Mouse (Mus musculus) stomach, embryonic 15.5 days (tissue): Measurements from ENCODE around the gene Gusb. TPM values are rescaled to one million over a fixed set of nuclear protein-coding genes. Genes with fewer than 3 reads are reported as not detected.

Experiments
- polyA plus RNA-seq: library from polyadenylated mRNA; unstranded; fragments of >200 nt; fragmentation: Nextera tagmentation; extraction: Ambion mirVana; gene quantifications from 2 replicates; pipeline ENCODE4 v1.2.1, GENCODE M21; 2015

Gene Gusb
- polyA plus RNA-seq, 1 experiment from 2014 or later, result 68.3 TPM

Other genes starting within 250 kb of the Gusb start
- gene Psph, start 215.6 kb downstream of the Gusb start, polyA plus RNA-seq, result 45.9 and 46.1 TPM in 2 replicates
- gene Sumf2, start 156.1 kb downstream of the Gusb start, polyA plus RNA-seq, result 40.1 and 44.1 TPM in 2 replicates
- gene Chchd2, start 115.6 kb downstream of the Gusb start, polyA plus RNA-seq, result 880 and 948 TPM in 2 replicates
- gene Zbed5, start 107.3 kb downstream of the Gusb start, polyA plus RNA-seq, result 3.1 and 3.5 TPM in 2 replicates
- 0.09 and 0.10 TPM in 2 replicates for gene Phkg1, start 104.5 kb downstream of the Gusb start, polyA plus RNA-seq
- gene Nupr1l, start 94.5 kb downstream of the Gusb start, polyA plus RNA-seq, result 2.7 and 3.2 TPM in 2 replicates
- 24.5 and 28.0 TPM in 2 replicates for gene Vkorc1l1, start 61.1 kb downstream of the Gusb start, polyA plus RNA-seq
- 49.1 and 50.1 TPM in 2 replicates for gene Asl, start 26.2 kb upstream of the Gusb start, polyA plus RNA-seq
- gene Crcp, start 26.2 kb upstream of the Gusb start, polyA plus RNA-seq, result 31.6 and 33.1 TPM in 2 replicates
- gene Tpst1, start 70.3 kb upstream of the Gusb start, polyA plus RNA-seq, result 70.1 and 77.3 TPM in 2 replicates
- gene Kctd7, start 141.8 kb upstream of the Gusb start, polyA plus RNA-seq, result 4.8 and 5.4 TPM in 2 replicates
- 26.6 and 29.2 TPM in 2 replicates for gene Rabgef1, start 168.7 kb upstream of the Gusb start, polyA plus RNA-seq
- 37.3 and 43.1 TPM in 2 replicates for gene Tmem248, start 214.0 kb upstream of the Gusb start, polyA plus RNA-seq